Mouse (Mus musculus): ENCODE measurements around the gene Cdk15. TPM values are rescaled to one million over a fixed set of nuclear protein-coding genes. Genes with fewer than 3 reads are reported as not detected.

Cdk15 gene
- total RNA-seq (2015) (not detected in 2 replicates), total RNA-seq (2017) (not detected in 2 replicates)

GRCm38 (mm10) chr1:59256751-59257231 lies at the start of gene Cdk15:
Cdk15 (plus strand) TSS chr1:59256906.
- no peak for ATAC-seq (replicated peaks; ENCODE audit: poor library complexity)

GRCm38 (mm10) chr1:59208331-59208730 lies 48.4 kb upstream of the Cdk15 start:
- ATAC-seq (replicated peaks; ENCODE audit: poor library complexity), result no peak

DNA sequence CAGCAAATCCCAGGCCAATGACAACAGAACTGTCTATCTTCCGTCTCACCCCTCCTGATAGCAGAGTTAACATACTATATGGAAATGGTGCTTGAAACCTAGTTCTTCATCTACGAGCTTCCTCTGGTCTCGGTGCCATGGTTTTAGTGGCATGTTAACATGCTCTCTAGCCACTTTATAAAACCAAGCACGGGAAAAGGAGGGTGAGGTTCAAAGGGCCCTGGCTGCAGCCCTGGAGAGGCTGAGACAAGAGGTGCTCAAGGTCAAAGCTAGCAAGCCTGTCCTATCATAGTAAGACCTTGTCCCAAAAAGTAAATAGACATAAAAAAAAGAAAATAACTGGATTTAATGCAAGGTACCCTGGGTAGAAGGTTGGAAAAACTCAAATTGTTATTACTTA lies 45.1 kb upstream of the Cdk15 start:
- no peak for ATAC-seq (replicated peaks; ENCODE audit: poor library complexity)

DNA sequence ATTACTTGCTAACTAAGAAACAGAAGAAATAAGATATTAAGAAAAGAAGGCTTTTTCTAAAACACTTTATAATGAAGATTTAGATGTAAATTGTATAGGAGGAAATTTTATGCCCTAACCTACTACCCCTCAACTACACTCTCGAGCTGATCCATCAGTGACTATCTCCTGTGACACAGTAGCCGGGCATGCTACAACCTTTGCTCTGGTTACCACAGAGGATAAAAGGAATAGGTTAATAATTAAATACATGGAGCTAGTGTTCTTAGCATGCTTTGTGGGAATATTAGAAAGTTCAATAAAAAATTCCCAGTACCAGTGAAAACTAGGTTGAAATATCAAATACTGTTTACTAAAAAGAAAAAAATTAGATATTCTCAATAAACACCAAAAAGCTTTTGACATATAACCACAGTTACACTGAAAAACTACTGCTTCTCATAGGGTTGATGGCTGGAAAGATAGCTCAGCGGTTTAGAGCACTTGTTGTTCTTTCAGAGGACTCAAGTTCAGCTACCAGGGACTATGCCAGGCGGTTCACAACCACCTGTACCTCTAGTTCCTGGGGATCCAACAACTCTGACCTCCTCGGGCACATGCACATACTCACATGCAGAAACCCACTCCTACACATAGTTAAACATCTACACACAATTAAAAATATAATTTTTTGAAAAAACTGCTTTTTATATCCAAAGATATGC lies 44.5 kb upstream of the Cdk15 start:
- ATAC-seq (replicated peaks; ENCODE audit: poor library complexity), result no peak

DNA sequence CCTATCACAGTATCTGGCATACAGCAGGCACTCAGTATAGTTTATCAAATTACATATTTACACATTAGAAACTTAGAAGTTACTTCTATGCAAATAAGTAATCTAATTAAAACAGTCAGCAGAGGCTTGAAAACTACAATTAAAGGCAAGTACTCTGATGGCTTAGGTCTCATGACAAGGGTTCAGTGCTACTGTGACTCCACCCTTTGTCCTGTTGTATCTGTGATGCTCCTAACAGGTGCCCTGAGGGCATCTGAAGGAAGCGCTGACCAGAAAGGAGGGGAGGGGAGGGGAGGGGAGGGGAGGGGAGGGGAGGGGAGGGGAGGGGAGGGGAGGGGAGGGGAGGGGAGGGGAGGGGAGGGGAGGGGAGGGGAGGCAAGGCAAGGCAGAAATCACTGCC lies 43.8 kb upstream of the Cdk15 start:
- ATAC-seq (replicated peaks; ENCODE audit: poor library complexity), result no peak

GRCm38 (mm10) chr1:59215446-59215845 lies 41.3 kb upstream of the Cdk15 start:
- no peak for ATAC-seq (replicated peaks; ENCODE audit: poor library complexity)

GRCm38 (mm10) chr1:59220371-59220770 lies 36.3 kb upstream of the Cdk15 start:
- ATAC-seq (replicated peaks; ENCODE audit: poor library complexity), result peak; percentile 29; the same call in 1 of the 2 replicates

DNA sequence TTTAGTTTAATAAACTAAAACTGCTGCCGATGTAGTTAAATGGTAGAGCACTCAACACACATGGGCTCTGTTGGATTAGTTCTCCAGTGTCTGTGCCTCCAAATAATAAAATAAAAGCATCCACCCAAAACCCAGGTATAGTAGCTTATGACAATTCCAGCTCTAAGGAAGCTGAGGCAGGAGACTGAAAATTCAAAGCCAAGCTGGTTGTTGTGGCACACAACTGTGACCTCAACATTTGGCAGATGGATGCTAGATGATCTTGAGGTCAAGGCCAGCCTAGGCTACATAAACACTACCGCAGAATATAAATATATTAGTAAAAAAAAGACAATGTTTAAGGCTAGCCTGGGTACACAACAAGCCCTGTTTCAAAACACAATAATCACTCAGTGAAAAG lies 35.1 kb upstream of the Cdk15 start:
- ATAC-seq (replicated peaks; ENCODE audit: poor library complexity), result no peak

- ATAC-seq (replicated peaks; ENCODE audit: poor library complexity), result no peak
Observed at GRCm38 (mm10) chr1:59222101-59222825, 34.4 kb upstream of the Cdk15 start.

- peak; percentile 58 for ATAC-seq (replicated peaks; ENCODE audit: poor library complexity)
Observed at GRCm38 (mm10) chr1:59228552-59228951, 28.2 kb upstream of the Cdk15 start.

DNA sequence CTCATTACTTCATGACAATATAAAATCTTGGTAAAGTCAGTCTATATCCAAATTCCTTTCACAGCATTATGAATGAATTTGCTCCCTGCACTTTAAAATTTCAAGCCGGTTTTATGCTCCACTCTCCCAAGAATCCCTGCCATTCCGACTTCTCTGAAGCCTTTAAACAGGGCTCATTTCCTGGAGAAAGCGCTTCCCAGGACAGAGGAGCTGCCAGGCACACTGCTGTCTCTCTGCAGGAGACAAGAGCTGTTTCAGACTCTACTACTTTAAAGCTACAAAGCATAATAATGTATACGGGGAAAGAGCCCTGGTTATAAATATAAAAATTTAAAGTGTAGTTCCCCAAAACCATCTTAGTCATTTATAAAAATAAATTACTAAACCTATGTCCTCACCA lies 27.5 kb upstream of the Cdk15 start:
- no peak for ATAC-seq (replicated peaks; ENCODE audit: poor library complexity)

DNA sequence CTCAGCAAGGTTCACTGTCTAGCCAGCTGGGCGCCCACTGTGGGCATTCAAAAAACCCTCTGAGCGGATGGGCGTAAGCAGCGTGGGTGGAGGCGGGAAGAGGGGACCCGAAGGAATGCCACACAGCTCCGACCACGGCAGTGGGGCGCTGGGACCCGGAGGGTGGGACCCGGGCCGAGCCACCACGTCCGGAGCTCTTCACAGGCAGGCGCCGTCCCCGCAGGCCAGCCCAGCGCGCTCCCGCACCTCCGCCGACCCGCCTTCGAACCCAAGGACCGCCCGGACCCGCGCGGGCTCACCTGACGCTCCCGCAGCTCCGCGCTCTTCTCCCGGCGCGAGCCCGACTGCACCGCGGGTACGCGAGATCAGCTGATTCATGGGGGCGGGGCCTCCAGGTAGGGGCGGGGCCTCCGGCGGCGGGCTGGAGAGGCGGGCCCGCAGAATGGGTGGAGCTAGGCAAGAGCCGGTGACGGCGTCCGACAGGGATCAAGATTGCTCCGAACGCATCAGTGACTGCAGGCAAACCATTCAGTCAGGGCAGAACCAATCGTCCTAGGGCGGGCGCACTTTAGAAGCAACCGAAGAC lies 19.8 kb upstream of the Cdk15 start, which contains the start of gene Als2:
TSS of gene Als2 (minus strand) at position 376 of the 586 bp plus-strand sequence.
- ATAC-seq (replicated peaks; ENCODE audit: poor library complexity), result peak; percentile 96

DNA sequence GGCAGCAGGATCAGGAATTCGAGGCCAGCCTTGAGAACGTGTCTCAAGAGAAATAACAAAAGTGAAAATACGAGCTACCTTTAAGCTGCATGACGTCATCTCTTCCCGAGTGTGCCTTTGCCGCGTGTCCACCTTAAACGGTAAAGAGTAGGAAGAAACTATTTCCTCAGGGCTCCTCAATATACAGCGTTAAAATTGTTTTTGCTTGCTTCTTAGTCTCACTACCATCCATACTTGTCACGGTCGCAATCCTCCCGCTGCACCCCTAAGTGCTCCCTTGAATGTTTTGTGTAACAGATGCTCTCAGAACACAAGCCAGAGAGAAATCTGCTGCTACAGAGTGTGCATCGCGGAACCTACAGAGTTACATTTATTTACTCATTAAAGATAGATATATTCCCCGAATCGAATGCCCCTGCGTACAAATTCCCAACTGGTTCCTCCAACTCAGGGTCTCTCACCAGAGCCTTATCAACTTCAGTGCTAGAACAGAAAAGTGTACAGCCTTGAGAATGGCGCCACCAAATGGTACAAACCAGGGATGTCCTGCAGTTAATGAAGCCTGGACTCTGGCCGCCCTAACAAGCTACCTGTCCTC lies 19.0 kb upstream of the Cdk15 start:
- peak; percentile 82 for ATAC-seq (replicated peaks; ENCODE audit: poor library complexity)

- no peak for ATAC-seq (replicated peaks; ENCODE audit: poor library complexity)
Observed at GRCm38 (mm10) chr1:59243770-59244169, 12.9 kb upstream of the Cdk15 start.

DNA sequence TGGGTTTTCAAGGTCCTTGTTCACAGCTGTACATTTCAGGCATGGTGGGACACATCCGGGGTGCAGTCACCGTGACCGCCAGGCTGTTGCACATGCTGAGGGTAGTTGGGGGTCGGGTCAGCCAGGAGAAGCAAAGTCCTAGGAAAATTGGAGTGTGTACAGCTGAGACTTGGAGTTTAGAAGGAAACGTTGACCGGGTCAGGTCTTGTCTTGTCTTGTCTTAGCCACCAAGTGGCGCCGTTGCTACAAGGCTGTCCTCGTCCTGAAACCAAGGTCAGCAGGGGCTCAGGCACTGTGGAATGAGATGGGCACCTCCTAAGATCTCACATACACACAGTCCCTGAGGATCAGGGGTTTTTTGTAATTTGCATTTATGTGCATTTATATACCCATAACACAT lies 9.1 kb upstream of the Cdk15 start:
- peak; percentile 93 for ATAC-seq (replicated peaks; ENCODE audit: poor library complexity)

GRCm38 (mm10) chr1:59252762-59253161 lies 3.9 kb upstream of the Cdk15 start:
- ATAC-seq (replicated peaks; ENCODE audit: poor library complexity), result no peak

GRCm38 (mm10) chr1:59253301-59253909 lies 3.3 kb upstream of the Cdk15 start:
- no peak for ATAC-seq (replicated peaks; ENCODE audit: poor library complexity)

DNA sequence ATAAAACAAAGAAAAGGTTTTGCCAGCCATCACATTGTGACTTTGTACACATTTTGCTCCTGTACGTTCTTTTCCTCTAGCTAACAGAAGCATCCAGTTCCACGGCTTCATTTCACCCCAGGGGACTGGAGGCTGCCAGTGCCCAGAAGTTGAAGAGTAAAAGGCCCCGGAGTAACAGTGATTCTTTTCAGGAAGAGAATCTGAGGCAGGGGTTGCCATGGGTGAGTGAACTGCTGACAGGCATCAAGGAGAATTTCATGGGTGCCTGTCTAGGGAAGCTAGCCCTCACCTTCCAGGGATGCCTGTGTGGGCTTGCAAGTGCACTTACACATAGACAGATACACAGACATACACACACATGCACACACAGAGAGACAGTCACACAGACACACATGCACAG lies 1.0 kb downstream of the Cdk15 start:
- ATAC-seq (replicated peaks; ENCODE audit: poor library complexity), result no peak

DNA sequence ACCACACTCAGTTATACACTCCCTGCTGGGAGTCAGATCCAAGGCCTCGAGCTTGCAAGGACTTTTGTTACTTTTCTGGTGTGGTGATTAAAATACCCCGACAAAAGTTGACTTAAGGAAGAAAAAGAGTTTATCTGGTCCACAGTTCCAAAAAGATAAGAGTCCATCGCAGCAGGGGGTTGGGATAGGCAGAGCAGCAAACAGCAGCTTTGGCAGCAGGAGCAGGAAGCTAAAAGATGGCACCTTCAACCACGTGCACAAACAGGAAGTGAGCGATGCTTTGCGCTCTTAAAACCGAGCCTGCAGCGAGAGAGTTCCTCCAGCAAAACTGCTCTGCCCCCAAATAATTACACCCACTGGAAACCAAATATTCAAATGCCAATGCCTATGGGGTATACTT lies 12.2 kb downstream of the Cdk15 start:
- ATAC-seq (replicated peaks; ENCODE audit: poor library complexity), result 0 out of 2 replicates have a peak, but pooled peaks have one; percentile 11

DNA sequence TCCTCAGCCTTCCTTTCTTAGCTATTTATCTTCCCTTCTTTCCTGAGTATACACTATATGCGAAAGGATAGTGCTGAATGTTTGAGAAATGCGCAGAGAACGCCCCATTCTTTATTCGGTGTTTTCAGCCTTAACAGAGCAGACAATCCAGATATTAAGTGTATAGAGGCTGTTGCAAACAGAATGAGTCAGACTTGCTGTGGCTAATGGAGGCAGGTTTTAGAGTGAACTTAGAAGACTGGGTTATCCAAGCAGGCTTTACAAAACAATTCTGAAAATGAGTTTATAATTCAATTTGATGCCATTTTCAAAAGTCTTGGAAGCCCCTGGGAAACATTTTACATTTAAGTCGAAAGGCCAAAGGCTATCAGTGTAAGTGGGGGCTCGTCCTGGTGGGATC lies 12.8 kb downstream of the Cdk15 start:
- no peak for ATAC-seq (replicated peaks; ENCODE audit: poor library complexity)

Measured in megakaryocyte progenitor cell, adult 5-6 weeks (primary cell).